Mouse (Mus musculus): ENCODE measurements at regions not wholly inside any gene's neighbourhood (a gene's known extent, or its start where the extent isn't known, plus 50 kb on each side); places are given as distances from the start of the nearest gene placed in this dataset.

GRCm38 (mm10) chr9:91133256-91133920 lies 228.8 kb upstream of the Zic4 start:
- DNase-seq (ENCODE audit: low read depth, low spot score), result no peak

GRCm38 (mm10) chr9:91134325-91134724 lies 227.9 kb upstream of the Zic4 start:
- no peak for DNase-seq (ENCODE audit: low read depth, low spot score)

- no peak for DNase-seq (ENCODE audit: low read depth, low spot score)
Measured at GRCm38 (mm10) chr9:91135107-91135506, 227.1 kb upstream of the Zic4 start.

GRCm38 (mm10) chr9:91140651-91141050 lies 221.6 kb upstream of the Zic4 start:
- DNase-seq (ENCODE audit: low read depth, low spot score), result no peak

- DNase-seq (ENCODE audit: low read depth, low spot score), result no peak
Measured at GRCm38 (mm10) chr9:91151893-91152292, 210.3 kb upstream of the Zic4 start.

GRCm38 (mm10) chr9:91159311-91159710 lies 202.9 kb upstream of the Zic4 start:
- no peak for DNase-seq (ENCODE audit: low read depth, low spot score)

GRCm38 (mm10) chr9:91167871-91168270 lies 194.3 kb upstream of the Zic4 start:
- no peak for DNase-seq (ENCODE audit: low read depth, low spot score)

GRCm38 (mm10) chr9:91193221-91193620 lies 169.0 kb upstream of the Zic4 start:
- no peak for DNase-seq (ENCODE audit: low read depth, low spot score)

- DNase-seq (ENCODE audit: low read depth, low spot score), result no peak
Measured at GRCm38 (mm10) chr9:91193954-91194353, 168.3 kb upstream of the Zic4 start.

GRCm38 (mm10) chr9:91207281-91207680 lies 154.9 kb upstream of the Zic4 start:
- DNase-seq (ENCODE audit: low read depth, low spot score), result no peak

- no peak for DNase-seq (ENCODE audit: low read depth, low spot score)
Measured at GRCm38 (mm10) chr9:91227673-91228440, 134.4 kb upstream of the Zic4 start.

- DNase-seq (ENCODE audit: low read depth, low spot score), result no peak
Measured at GRCm38 (mm10) chr9:91228525-91228924, 133.7 kb upstream of the Zic4 start.

- peak; percentile 50 for DNase-seq (ENCODE audit: low read depth, low spot score)
Measured at GRCm38 (mm10) chr9:91253886-91254285, 108.3 kb upstream of the Zic4 start.

- peak; percentile 2 for DNase-seq (ENCODE audit: low read depth, low spot score)
Measured at GRCm38 (mm10) chr9:91291340-91291739, 70.9 kb upstream of the Zic4 start.
